Mouse (Mus musculus) erythroid progenitor cell, adult 5-6 weeks (primary cell): ENCODE measurements around the gene Cnih2. TPM values are rescaled to one million over a fixed set of nuclear protein-coding genes. Genes with fewer than 3 reads are reported as not detected.

Experiments
- ATAC-seq: replicated peaks from 2 replicates; pipeline ENCODE4 v1.8.0; 2016; ENCODE audit warnings: moderate number of reproducible peaks, mild to moderate bottlenecking, moderate TSS enrichment, inconsistent platforms; ENCODE audit not compliant: poor library complexity, low FRiP score, severe bottlenecking
- total RNA-seq, 2 experiments: library from RNA; stranded (forward) in 1 of 2; stranded (reverse) in 1 of 2; fragments of 150-400 nt in 1 of 2; fragments of 186-747, 209-891 nt in 1 of 2; gene quantifications; 2 replicates each; pipeline versions ENCODE4 v1.2.3 to v1.2.4; 2015 to 2017; ENCODE audit warnings: low replicate concordance in 2 of 2

Gene Cnih2
- total RNA-seq (2015; ENCODE audit: low replicate concordance) (not detected in 2 replicates), total RNA-seq (2017; ENCODE audit: low replicate concordance) (0.39 TPM in 1 of 2 replicates, not detected in the other)

GRCm38 (mm10) chr19:5098363-5099143 is at the start of gene Cnih2:
Cnih2 (minus strand) TSS chr19:5098521.
- no peak; the same call in 1 of the 2 replicates for ATAC-seq

GRCm38 (mm10) chr19:5139640-5140039 is 41.3 kb upstream of the Cnih2 start:
- no peak for ATAC-seq

- no peak for ATAC-seq
Measured at GRCm38 (mm10) chr19:5131237-5131636, 32.9 kb upstream of the Cnih2 start.

- no peak for ATAC-seq
Measured at GRCm38 (mm10) chr19:5129770-5130169, 31.4 kb upstream of the Cnih2 start.

- no peak for ATAC-seq
Measured at GRCm38 (mm10) chr19:5124055-5124614, 25.8 kb upstream of the Cnih2 start.

- ATAC-seq = no peak
Measured at GRCm38 (mm10) chr19:5123241-5123640, 24.9 kb upstream of the Cnih2 start.

- no peak for ATAC-seq
Measured at GRCm38 (mm10) chr19:5122492-5122891, 24.2 kb upstream of the Cnih2 start.

- ATAC-seq = no peak
Measured at GRCm38 (mm10) chr19:5118384-5118698, 20.0 kb upstream of the Cnih2 start, which contains the start of gene Klc2. Klc2 (minus strand) TSS chr19:5118560.

- ATAC-seq = peak; percentile 76
Measured at GRCm38 (mm10) chr19:5117494-5118383, 19.4 kb upstream of the Cnih2 start.

GRCm38 (mm10) chr19:5113783-5114182 is 15.5 kb upstream of the Cnih2 start:
- no peak for ATAC-seq

- ATAC-seq = no peak
Measured at GRCm38 (mm10) chr19:5109659-5110453, 11.5 kb upstream of the Cnih2 start.

GRCm38 (mm10) chr19:5108702-5109101 is 10.4 kb upstream of the Cnih2 start:
- ATAC-seq = no peak

GRCm38 (mm10) chr19:5108271-5108575 is 9.9 kb upstream of the Cnih2 start:
- no peak for ATAC-seq

- ATAC-seq = no peak
Measured at GRCm38 (mm10) chr19:5107556-5108270, 9.4 kb upstream of the Cnih2 start.

- peak; percentile 95 for ATAC-seq
Measured at GRCm38 (mm10) chr19:5106731-5107191, 8.4 kb upstream of the Cnih2 start, which contains the start of gene Rab1b. Rab1b (minus strand) TSS chr19:5107072.

GRCm38 (mm10) chr19:5106074-5106473 is 7.8 kb upstream of the Cnih2 start:
- 0 out of 2 replicates have a peak, but pooled peaks have one; percentile 6 for ATAC-seq

- ATAC-seq = no peak
Measured at GRCm38 (mm10) chr19:5097521-5098362, 579 bp downstream of the Cnih2 start.

- no peak for ATAC-seq
Measured at GRCm38 (mm10) chr19:5095887-5096474, 2.3 kb downstream of the Cnih2 start.
